Mouse (Mus musculus) midbrain, embryonic 11.5 days (tissue): ENCODE results near the gene Hmgn1. TPM values are rescaled to one million over a fixed set of nuclear protein-coding genes. Genes with fewer than 3 reads are reported as not detected.
"Not testable (repeated sequence)": the region's sequence is repeated elsewhere in the genome, so short reads cannot be mapped to it uniquely, and the experiment has no call there.

Source experiments
- ATAC-seq: fragments of 200-750 bp; cut with Nextera tagmentation; 2 replicates; pipeline ENCODE4 v1.8.0; 2017; ENCODE audit warnings: moderate TSS enrichment, moderate library complexity; ENCODE audit not compliant: low FRiP score
- DNase-seq: peaks from one replicate; pipeline ENCODE4 v3.0.0; 2015; ENCODE audit warnings: low spot score; ENCODE audit errors: missing footprints
- H3K27ac ChIP-seq: fragments of 300-500 bp; sonication (generic); 2 replicates; pipeline ENCODE4 v1.5.1; 2014; ENCODE audit warnings: low read depth, low read length
- H3K27me3 ChIP-seq: fragments of 300-500 bp; sonication (generic); 2 replicates; pipeline ENCODE4 v1.6.1; 2014; ENCODE audit warnings: mild to moderate bottlenecking, low read length, moderate library complexity, mixed read lengths; ENCODE audit not compliant: control insufficient read depth, insufficient read depth
- H3K36me3 ChIP-seq: fragments of 300-500 bp; sonication (generic); 2 replicates; pipeline ENCODE4 v1.6.1; 2014; ENCODE audit warnings: mild to moderate bottlenecking, low read length, moderate library complexity, mixed read lengths; ENCODE audit not compliant: control insufficient read depth, insufficient read depth
- H3K4me1 ChIP-seq: fragments of 300-500 bp; sonication (generic); 2 replicates; pipeline ENCODE4 v1.6.1; 2014; ENCODE audit warnings: low read length; ENCODE audit not compliant: control insufficient read depth, insufficient read depth
- H3K4me2 ChIP-seq: fragments of 300-500 bp; sonication (generic); 2 replicates; pipeline ENCODE4 v1.6.1; 2014; ENCODE audit warnings: mild to moderate bottlenecking, moderate library complexity
- H3K4me3 ChIP-seq: fragments of 300-500 bp; sonication (generic); 2 replicates; pipeline ENCODE4 v1.5.1; 2014; ENCODE audit warnings: low read depth, low read length
- H3K9ac ChIP-seq: fragments of 300-500 bp; sonication (generic); 2 replicates; pipeline ENCODE4 v1.6.1; 2014; ENCODE audit warnings: low read length
- H3K9me3 ChIP-seq: fragments of 300-500 bp; sonication (generic); 2 replicates; pipeline ENCODE4 v1.6.1; 2016; ENCODE audit warnings: low read length; ENCODE audit not compliant: control insufficient read depth
- WGBS: fragments of 180-500 bp; shearing (Covaris S2); extraction: QIAGEN DNeasy Blood & Tissue Kit; methylation state at CpG from one replicate; pipeline ENCODE4 v1.1.7; 2014; 5-methylcytosine and 5-hydroxymethylcytosine counted together
- polyA plus RNA-seq: library from polyadenylated mRNA; unstranded; fragments of >200 nt; fragmentation: Nextera tagmentation; extraction: Ambion mirVana; gene quantifications from 2 replicates; pipeline ENCODE4 v1.2.1, GENCODE M21; 2014

The Hmgn1 gene
- polyA plus RNA-seq, 1 experiment from 2014 or later, result 886 TPM

- no peak overlapping the region for H3K9ac ChIP-seq
- no peak overlapping the region for H3K4me3 ChIP-seq
- ATAC-seq, result no peak
- no peaks in the 10 kb centered on the region for H3K4me1 ChIP-seq
- H3K9me3 ChIP-seq, result no peaks in the 10 kb centered on the region
- DNase-seq, result no peak
- H3K27ac ChIP-seq, result no peak overlapping the region
- H3K27me3 ChIP-seq, result no peaks in the 10 kb centered on the region
- WGBS, result 87% methylated on average over 5 of the region's 5 CpGs
- H3K4me2 ChIP-seq, result no peak overlapping the region
- no peaks in the 10 kb centered on the region for H3K36me3 ChIP-seq
Observed at GRCm38 (mm10) chr16:96110655-96111345, 16.7 kb downstream of the Hmgn1 start.

DNA sequence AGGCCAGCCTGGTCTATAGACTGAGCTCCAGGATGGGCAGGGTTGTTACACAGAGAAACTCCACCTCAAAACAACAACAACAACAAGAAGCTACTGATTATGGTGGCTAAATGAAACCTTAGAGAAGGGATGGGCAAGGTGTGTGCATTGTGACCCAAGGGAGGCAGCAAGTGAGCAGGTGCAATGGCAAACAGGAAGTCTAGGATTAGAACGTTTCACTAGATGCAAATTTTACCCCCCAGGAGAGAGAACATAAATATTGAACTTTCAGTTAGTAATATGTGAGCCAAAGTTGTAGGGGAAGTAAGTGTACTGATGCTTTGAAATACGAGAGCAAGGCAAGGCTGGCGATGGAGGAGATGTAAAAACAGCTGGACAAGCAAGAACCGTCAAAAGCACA is 17.9 kb downstream of the Hmgn1 start:
- ATAC-seq, result no peak
- no peaks in the 10 kb centered on the region for H3K9me3 ChIP-seq
- no peak overlapping the region for H3K4me2 ChIP-seq
- H3K36me3 ChIP-seq, result no peaks in the 10 kb centered on the region
- DNase-seq, result no peak
- no peak overlapping the region for H3K27ac ChIP-seq
- WGBS, result 72% methylated on average over 4 of the region's 4 CpGs
- no peak overlapping the region for H3K4me3 ChIP-seq
- no peaks in the 10 kb centered on the region for H3K4me1 ChIP-seq
- no peak overlapping the region for H3K9ac ChIP-seq
- H3K27me3 ChIP-seq, result no peaks in the 10 kb centered on the region

DNA sequence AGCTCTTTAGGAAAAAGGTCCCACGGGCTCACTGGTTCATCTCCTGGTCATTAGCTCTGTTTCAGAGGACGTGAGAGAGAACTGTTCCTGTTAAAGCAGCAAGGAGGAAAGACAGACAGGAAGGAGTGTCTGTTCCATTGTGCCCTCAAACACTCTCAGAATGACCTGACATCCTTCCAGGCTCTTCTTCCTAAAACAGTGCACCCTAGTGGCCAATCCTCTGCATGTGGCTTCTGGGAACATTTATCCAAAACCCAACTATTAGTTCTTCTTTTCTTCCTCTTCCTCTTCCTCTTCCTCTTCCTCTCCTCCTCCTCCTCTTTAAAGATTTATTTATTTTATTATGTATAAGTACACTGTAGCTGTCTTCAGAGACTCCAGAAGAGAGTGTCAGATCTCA is 24.5 kb downstream of the Hmgn1 start:
- DNase-seq (no peak), ATAC-seq (no peak)
- WGBS, result 48% methylated on average over 2 of the region's 2 CpGs
- Histone ChIP-seq H3K36me3 (no peaks in the 10 kb centered on the region), H3K27me3 (no peaks in the 10 kb centered on the region), H3K4me3 (no peak overlapping the region), H3K9me3 (no peaks in the 10 kb centered on the region), H3K4me1 (no peaks in the 10 kb centered on the region), H3K4me2 (no peak overlapping the region), H3K27ac (no peak overlapping the region), H3K9ac (no peak overlapping the region)

DNA sequence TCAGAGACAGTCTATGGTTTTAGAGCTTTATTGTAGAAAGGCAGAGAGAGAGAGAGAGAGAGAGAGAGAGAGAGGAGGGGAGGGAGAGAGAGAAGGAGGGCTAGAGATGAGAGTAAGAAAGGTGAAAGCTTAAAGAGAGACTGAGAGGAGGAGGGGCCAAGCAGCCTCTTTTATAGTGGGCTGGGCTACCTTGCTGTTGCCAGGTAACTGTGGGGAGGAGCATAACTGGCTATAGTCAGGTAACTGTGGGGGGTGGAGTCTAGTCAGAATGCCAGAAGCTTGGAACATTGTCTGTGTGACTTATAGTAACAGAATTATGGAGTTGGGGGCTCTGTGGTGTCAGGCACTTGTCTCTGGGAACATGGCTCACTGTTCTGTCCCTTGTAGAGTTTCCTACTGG is 29.7 kb downstream of the Hmgn1 start:
- H3K4me1 ChIP-seq, DNase-seq, ATAC-seq, H3K9me3 ChIP-seq, H3K4me2 ChIP-seq, H3K4me3 ChIP-seq, H3K36me3 ChIP-seq, H3K27ac ChIP-seq, H3K27me3 ChIP-seq, H3K9ac ChIP-seq: not testable (repeated sequence)

- Histone ChIP-seq H3K4me1 (no peaks in the 10 kb centered on the region), H3K4me3 (no peak overlapping the region), H3K36me3 (no peaks in the 10 kb centered on the region), H3K9ac (no peak overlapping the region), H3K4me2 (no peak overlapping the region), H3K27ac (no peak overlapping the region), H3K9me3 (no peaks in the 10 kb centered on the region), H3K27me3 (no peaks in the 10 kb centered on the region)
- DNase-seq (no peak), ATAC-seq (no peak)
- WGBS, result 84% methylated on average over 5 of the region's 5 CpGs
Observed at GRCm38 (mm10) chr16:96095966-96096365, 31.6 kb downstream of the Hmgn1 start.

DNA sequence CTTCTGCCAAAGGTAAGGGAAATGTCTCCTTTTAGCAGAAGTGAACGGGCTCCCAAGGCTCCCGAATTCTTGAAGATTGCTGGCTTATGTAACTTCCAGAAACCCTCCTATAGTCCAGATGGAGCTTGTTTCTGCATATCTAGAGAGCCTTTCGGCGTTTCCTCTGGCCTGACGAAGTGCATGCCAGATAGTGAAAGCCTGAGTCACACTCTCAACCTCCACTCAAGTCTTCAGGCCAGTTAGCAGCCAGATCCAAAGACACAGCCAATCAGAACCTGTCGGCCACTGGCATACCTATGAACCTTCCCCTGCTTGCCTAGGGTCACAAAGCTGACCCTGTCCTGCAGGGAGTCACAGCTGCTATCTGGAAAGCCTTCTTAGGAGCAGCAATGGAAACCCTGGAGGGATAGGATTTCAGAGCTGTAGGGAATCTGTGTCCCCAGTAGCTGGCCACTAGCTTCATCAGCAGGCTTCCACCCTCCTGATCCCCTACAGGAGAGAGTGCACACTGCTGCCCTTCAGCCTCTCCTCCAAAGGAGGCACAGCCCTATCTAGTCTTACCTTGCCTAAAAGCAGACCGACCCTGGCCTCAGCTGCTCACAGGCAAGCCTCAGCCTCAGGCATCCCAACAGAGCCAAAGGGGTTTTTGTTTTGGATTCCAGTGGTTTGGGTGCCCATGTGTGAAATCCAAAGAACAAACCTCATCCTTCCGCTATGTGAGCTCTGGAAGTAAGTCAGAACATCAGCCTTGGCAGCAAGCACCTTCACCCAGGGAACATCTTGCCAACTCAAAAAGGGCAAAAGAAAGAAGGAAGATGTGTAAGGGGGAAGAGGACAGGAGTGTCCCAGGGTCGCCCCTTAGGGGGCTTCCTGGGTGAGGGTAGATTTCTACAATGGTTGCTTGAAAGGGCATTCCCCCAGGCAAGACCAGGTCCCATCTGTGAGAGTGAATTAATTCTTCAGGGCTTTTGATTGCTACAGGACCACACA is 35.7 kb downstream of the Hmgn1 start:
- H3K4me2 ChIP-seq, result no peak overlapping the region
- no peak overlapping the region for H3K9ac ChIP-seq
- H3K36me3 ChIP-seq, result no peaks in the 10 kb centered on the region
- no peak overlapping the region for H3K27ac ChIP-seq
- no peaks in the 10 kb centered on the region for H3K4me1 ChIP-seq
- no peaks in the 10 kb centered on the region for H3K27me3 ChIP-seq
- no peak for DNase-seq
- H3K4me3 ChIP-seq, result no peak overlapping the region
- 66% methylated on average over 9 of the region's 9 CpGs for WGBS
- ATAC-seq, result no peak
- no peaks in the 10 kb centered on the region for H3K9me3 ChIP-seq

GRCm38 (mm10) chr16:96088120-96088519 is 39.4 kb downstream of the Hmgn1 start:
- no peak overlapping the region for H3K4me2 ChIP-seq
- no peak overlapping the region for H3K27ac ChIP-seq
- ATAC-seq (no peak), DNase-seq (no peak)
- H3K4me3 ChIP-seq, result no peak overlapping the region
- H3K9ac ChIP-seq, result no peak overlapping the region
- peaks cover under 1% of the 10 kb centered on the region; the same call in 1 of the 2 replicates for H3K4me1 ChIP-seq
- H3K36me3 ChIP-seq, result no peaks in the 10 kb centered on the region
- no peaks in the 10 kb centered on the region for H3K27me3 ChIP-seq
- H3K9me3 ChIP-seq, result no peaks in the 10 kb centered on the region
- 87% methylated on average over 5 of the region's 5 CpGs for WGBS

- H3K4me2 ChIP-seq, result no peak overlapping the region
- no peak for DNase-seq
- H3K27ac ChIP-seq, result no peak overlapping the region
- WGBS, result 82% methylated on average over 4 of the region's 4 CpGs
- H3K27me3 ChIP-seq, result no peaks in the 10 kb centered on the region
- H3K36me3 ChIP-seq, result no peaks in the 10 kb centered on the region
- no peak for ATAC-seq
- H3K4me1 ChIP-seq, result peaks cover 3% of the 10 kb centered on the region; the same call in 1 of the 2 replicates
- no peaks in the 10 kb centered on the region for H3K9me3 ChIP-seq
- no peak overlapping the region for H3K9ac ChIP-seq
- no peak overlapping the region for H3K4me3 ChIP-seq
Observed at GRCm38 (mm10) chr16:96087436-96087835, 40.1 kb downstream of the Hmgn1 start.

- no peak overlapping the region for H3K9ac ChIP-seq
- no peak overlapping the region for H3K27ac ChIP-seq
- no peak for ATAC-seq
- no peaks in the 10 kb centered on the region for H3K27me3 ChIP-seq
- no peak overlapping the region for H3K4me2 ChIP-seq
- no peak for DNase-seq
- H3K9me3 ChIP-seq, result no peaks in the 10 kb centered on the region
- 81% methylated on average over 12 of the region's 12 CpGs for WGBS
- H3K4me3 ChIP-seq, result no peak overlapping the region
- no peaks in the 10 kb centered on the region for H3K36me3 ChIP-seq
- H3K4me1 ChIP-seq, result peaks cover 3% of the 10 kb centered on the region; the same call in 1 of the 2 replicates
Observed at GRCm38 (mm10) chr16:96087001-96087400, 40.5 kb downstream of the Hmgn1 start.
